Mouse (Mus musculus): Measurements from ENCODE around the gene Prkag3. TPM values are rescaled to one million over a fixed set of nuclear protein-coding genes. Genes with fewer than 3 reads are reported as not detected.

The Prkag3 gene
- polyA plus RNA-seq, 2 experiments, result 2.5 to 5.1 TPM

DNA sequence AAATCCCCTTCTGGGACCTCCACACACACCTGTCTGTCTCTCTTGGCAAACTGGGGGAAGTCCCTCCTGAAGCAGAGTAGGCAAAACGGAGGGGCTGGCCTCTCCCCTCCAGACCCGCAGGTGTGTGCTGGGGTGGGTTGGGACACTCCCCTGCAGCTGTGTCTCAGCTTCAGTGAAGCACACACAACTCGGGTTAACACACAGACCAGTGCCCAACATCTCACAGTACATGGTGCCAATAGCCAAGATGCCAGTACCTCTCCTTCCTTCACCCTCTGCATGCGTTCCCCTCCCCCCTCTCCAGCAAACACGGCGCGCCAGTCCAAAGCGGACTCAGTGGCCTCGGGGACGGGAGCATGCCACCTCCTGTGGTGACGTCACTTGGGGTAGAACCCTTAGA lies 42.2 kb upstream of the Prkag3 start, which contains the start of gene Wnt10a:
Wnt10a (plus strand) TSS at position 268 of the 400 bp plus-strand sequence.
- Histone ChIP-seq H3K27ac (replicated peaks; ENCODE audit: low read depth, low read length) (no peak within 1 kb of the TSS), H3K4me2 (replicated peaks; ENCODE audit: low read depth, low read length, severe bottlenecking) (peak within 1 kb of the TSS; percentile 65), H3K9ac (ENCODE audit: low read depth, low read length, severe bottlenecking) (peak within 1 kb of the TSS; percentile 34), H3K9me3 (ENCODE audit: control insufficient read depth, low read length) (no peaks in the 10 kb centered on the region), H3K27me3 (ENCODE audit: control insufficient read depth, insufficient read depth, low read length) (peaks cover 75% of the 10 kb centered on the region), H3K4me1 (ENCODE audit: control insufficient read depth, insufficient read depth, low read length) (peaks cover 36% of the 10 kb centered on the region), H3K4me3 (replicated peaks; ENCODE audit: low read length) (peak within 1 kb of the TSS; percentile 35), H3K36me3 (ENCODE audit: control insufficient read depth, insufficient read depth, low read length) (no peaks in the 10 kb centered on the region)
- ATAC-seq (ENCODE audit: low FRiP score, low read depth) (no peak), DNase-seq (ENCODE audit: low spot score) (no peak)
- no peak for TF ChIP-seq POLR2A (IDR thresholded peaks at IDR 0.05; ENCODE audit: borderline replicate concordance, extremely low read depth, insufficient read depth, insufficient read length)
- WGBS, result 2% methylated on average over 11 of the region's 11 CpGs

GRCm38 (mm10) chr1:74790095-74790494 lies 41.1 kb upstream of the Prkag3 start:
- H3K9me3 ChIP-seq (ENCODE audit: control insufficient read depth, low read length), result no peaks in the 10 kb centered on the region
- ATAC-seq (ENCODE audit: low FRiP score, low read depth), result no peak

DNA sequence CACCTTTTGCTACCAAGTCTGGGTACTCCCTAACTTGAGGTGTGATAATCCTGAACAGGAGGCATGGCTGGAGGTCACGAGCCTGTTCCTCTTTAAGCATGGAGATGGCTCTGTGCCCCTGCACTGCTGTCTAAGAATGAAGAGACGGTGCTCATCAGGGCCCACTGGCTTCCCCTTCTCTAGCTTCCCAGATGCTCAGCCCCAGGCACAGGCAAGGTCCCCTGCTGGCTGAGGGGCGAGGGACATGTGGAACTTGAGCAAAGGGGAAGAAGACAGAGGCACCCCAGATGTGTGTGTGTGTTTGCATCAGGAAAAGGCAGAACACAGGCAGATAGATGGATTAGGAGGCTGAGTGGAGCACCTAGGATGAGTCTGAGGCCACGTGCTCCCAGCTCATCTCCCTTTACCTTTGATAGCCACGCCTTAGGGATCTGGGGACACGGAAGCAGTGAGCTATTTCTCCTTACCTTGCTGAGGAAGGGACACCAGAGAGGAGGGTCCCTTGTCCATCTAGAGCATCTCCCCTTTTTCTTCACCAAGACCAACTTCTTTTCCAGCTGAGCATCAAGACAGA lies 39.7 kb upstream of the Prkag3 start:
- Histone ChIP-seq H3K4me1 (ENCODE audit: control insufficient read depth, insufficient read depth, low read length) (peaks cover 20% of the 10 kb centered on the region), H3K4me2 (replicated peaks; ENCODE audit: low read depth, low read length, severe bottlenecking) (no peak overlapping the region), H3K36me3 (ENCODE audit: control insufficient read depth, insufficient read depth, low read length) (no peaks in the 10 kb centered on the region), H3K9me3 (ENCODE audit: control insufficient read depth, low read length) (no peaks in the 10 kb centered on the region), H3K27me3 (ENCODE audit: control insufficient read depth, insufficient read depth, low read length) (peaks cover 75% of the 10 kb centered on the region), H3K4me3 (replicated peaks; ENCODE audit: low read length) (no peak overlapping the region), H3K27ac (replicated peaks; ENCODE audit: low read depth, low read length) (no peak overlapping the region), H3K9ac (ENCODE audit: low read depth, low read length, severe bottlenecking) (no peak overlapping the region)
- no peak for DNase-seq (ENCODE audit: low spot score)
- no peak for TF ChIP-seq POLR2A (IDR thresholded peaks at IDR 0.05; ENCODE audit: borderline replicate concordance, extremely low read depth, insufficient read depth, insufficient read length)
- 21% methylated on average over 6 of the region's 6 CpGs for WGBS
- no peak for ATAC-seq (ENCODE audit: low FRiP score, low read depth)

More at GRCm38 (mm10) chr1:74790095-74790494, 41.1 kb upstream of the Prkag3 start:
- H3K4me3 ChIP-seq (replicated peaks; ENCODE audit: low read length), result no peak overlapping the region
- TF ChIP-seq POLR2A (IDR thresholded peaks at IDR 0.05; ENCODE audit: borderline replicate concordance, extremely low read depth, insufficient read depth, insufficient read length), result no peak
- 7% methylated on average over 3 of the region's 3 CpGs for WGBS
- H3K27ac ChIP-seq (replicated peaks; ENCODE audit: low read depth, low read length), result no peak overlapping the region
- no peak for DNase-seq (ENCODE audit: low spot score)
- H3K27me3 ChIP-seq (ENCODE audit: control insufficient read depth, insufficient read depth, low read length), result peaks cover 75% of the 10 kb centered on the region
- no peak overlapping the region for H3K9ac ChIP-seq (ENCODE audit: low read depth, low read length, severe bottlenecking)
- no peaks in the 10 kb centered on the region for H3K36me3 ChIP-seq (ENCODE audit: control insufficient read depth, insufficient read depth, low read length)
- H3K4me2 ChIP-seq (replicated peaks; ENCODE audit: low read depth, low read length, severe bottlenecking), result no peak overlapping the region
- peaks cover 33% of the 10 kb centered on the region for H3K4me1 ChIP-seq (ENCODE audit: control insufficient read depth, insufficient read depth, low read length)

DNA sequence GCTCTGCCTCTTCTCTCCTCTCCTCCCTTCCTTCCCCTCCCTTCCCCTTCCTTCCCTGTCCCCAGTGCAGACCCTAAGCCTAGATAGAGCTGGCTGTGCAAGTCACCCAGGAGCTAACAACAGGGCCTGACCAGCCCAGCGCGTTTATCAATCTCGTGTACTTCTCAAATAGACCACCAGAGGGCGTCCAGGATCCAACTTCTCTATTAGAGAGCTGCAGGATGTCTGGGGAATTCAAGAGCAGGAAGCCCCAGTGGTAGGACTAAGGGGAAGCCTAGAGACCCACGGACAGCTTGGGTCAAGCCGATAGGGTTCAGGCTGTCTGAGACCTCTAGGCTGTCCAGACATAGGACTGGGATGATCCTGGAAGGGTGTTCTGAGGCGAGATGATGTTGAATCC lies 38.8 kb upstream of the Prkag3 start:
- no peak for TF ChIP-seq POLR2A (IDR thresholded peaks at IDR 0.05; ENCODE audit: borderline replicate concordance, extremely low read depth, insufficient read depth, insufficient read length)
- Histone ChIP-seq H3K4me3 (replicated peaks; ENCODE audit: low read length) (no peak overlapping the region), H3K27ac (replicated peaks; ENCODE audit: low read depth, low read length) (no peak overlapping the region), H3K36me3 (ENCODE audit: control insufficient read depth, insufficient read depth, low read length) (no peaks in the 10 kb centered on the region), H3K9ac (ENCODE audit: low read depth, low read length, severe bottlenecking) (no peak overlapping the region), H3K27me3 (ENCODE audit: control insufficient read depth, insufficient read depth, low read length) (peaks cover 75% of the 10 kb centered on the region), H3K9me3 (ENCODE audit: control insufficient read depth, low read length) (no peaks in the 10 kb centered on the region), H3K4me2 (replicated peaks; ENCODE audit: low read depth, low read length, severe bottlenecking) (no peak overlapping the region), H3K4me1 (ENCODE audit: control insufficient read depth, insufficient read depth, low read length) (peaks cover 23% of the 10 kb centered on the region)
- 4% methylated on average over 7 of the region's 7 CpGs for WGBS
- no peak for ATAC-seq (ENCODE audit: low FRiP score, low read depth)
- DNase-seq (ENCODE audit: low spot score), result peak; percentile 90

DNA sequence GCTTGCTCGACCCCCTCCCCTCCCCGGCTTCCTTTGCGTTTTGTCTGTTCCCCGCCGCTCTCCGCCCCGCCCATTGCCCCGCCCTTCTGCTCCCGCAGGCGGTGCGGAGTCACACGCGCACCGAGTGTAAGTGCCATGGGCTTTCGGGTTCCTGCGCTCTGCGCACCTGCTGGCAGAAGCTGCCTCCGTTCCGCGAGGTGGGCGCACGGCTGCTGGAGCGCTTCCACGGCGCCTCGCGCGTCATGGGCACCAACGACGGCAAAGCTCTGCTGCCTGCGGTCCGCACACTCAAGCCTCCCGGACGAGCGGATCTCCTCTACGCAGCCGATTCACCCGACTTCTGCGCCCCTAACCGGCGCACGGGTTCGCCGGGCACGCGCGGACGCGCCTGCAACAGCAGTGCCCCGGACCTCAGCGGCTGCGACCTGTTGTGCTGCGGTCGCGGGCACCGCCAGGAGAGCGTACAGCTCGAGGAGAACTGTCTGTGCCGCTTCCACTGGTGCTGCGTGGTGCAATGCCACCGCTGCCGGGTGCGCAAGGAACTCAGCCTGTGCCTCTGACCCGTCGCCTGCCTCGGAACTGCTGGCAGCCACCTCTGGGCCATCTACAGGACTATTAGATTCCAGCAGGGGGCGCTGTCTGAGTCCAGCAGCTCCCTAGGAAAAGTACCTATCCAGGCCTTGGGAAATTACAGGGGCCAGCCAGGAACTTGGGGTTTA lies 35.2 kb upstream of the Prkag3 start:
- Histone ChIP-seq H3K27ac (replicated peaks; ENCODE audit: low read depth, low read length) (no peak overlapping the region), H3K9me3 (ENCODE audit: control insufficient read depth, low read length) (no peaks in the 10 kb centered on the region), H3K4me1 (ENCODE audit: control insufficient read depth, insufficient read depth, low read length) (peaks cover 6% of the 10 kb centered on the region), H3K4me3 (replicated peaks; ENCODE audit: low read length) (peak overlapping the region; percentile 38), H3K9ac (ENCODE audit: low read depth, low read length, severe bottlenecking) (peak overlapping the region; percentile 28; the same call in 1 of the 2 replicates), H3K27me3 (ENCODE audit: control insufficient read depth, insufficient read depth, low read length) (peaks cover 69% of the 10 kb centered on the region), H3K36me3 (ENCODE audit: control insufficient read depth, insufficient read depth, low read length) (no peaks in the 10 kb centered on the region), H3K4me2 (replicated peaks; ENCODE audit: low read depth, low read length, severe bottlenecking) (peak overlapping the region; percentile 71)
- no peak for TF ChIP-seq POLR2A (IDR thresholded peaks at IDR 0.05; ENCODE audit: borderline replicate concordance, extremely low read depth, insufficient read depth, insufficient read length)
- no peak for ATAC-seq (ENCODE audit: low FRiP score, low read depth)
- DNase-seq (ENCODE audit: low spot score), result no peak
- WGBS, result 2% methylated on average over 67 of the region's 67 CpGs

Data from limb, embryonic 14.5 days (tissue).